Mouse (Mus musculus): ENCODE results near the gene Fbxo24.
A peak's percentile ranks its signal among the peaks of the same experiment; 100 is the strongest.

Fbxo24 gene

DNA sequence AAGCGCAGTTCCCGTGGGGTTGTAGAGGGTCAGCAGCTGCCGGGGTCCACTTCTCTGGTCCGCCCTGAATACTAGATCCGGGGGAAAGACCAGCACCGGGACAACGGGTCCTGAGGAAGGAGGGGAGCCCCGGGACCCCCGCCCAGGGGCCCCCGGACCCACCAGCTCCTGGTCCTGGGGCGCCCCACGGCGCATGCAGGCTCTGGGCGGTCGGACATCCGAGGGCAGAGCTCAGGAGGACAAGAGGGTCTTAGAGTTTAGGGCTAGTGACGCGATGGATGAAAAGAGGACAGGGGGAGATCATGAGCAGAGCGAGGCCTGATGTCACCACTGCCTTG lies 28.6 kb downstream of the Fbxo24 start:
- DNase-seq, result no peak

DNA sequence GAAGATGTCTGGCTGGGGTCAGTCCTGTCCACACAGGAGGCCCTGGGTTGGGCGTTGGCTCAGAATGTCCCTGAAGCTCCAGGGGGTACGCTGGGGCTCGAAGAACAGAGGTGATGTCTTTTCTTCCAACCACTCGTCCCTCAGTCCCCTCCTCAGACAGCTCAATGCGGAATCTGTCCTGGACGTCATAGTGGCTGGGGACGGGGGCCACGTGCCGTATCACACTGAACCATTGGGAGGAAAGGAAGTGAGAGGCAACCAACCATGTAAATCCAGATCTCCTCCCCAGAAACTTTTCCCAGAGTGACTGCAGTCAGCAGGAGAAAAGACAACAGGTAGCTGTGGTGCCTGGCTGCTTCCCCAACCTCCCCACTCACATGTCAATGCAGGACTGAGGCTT lies 29.2 kb downstream of the Fbxo24 start:
- no peak for DNase-seq

DNA sequence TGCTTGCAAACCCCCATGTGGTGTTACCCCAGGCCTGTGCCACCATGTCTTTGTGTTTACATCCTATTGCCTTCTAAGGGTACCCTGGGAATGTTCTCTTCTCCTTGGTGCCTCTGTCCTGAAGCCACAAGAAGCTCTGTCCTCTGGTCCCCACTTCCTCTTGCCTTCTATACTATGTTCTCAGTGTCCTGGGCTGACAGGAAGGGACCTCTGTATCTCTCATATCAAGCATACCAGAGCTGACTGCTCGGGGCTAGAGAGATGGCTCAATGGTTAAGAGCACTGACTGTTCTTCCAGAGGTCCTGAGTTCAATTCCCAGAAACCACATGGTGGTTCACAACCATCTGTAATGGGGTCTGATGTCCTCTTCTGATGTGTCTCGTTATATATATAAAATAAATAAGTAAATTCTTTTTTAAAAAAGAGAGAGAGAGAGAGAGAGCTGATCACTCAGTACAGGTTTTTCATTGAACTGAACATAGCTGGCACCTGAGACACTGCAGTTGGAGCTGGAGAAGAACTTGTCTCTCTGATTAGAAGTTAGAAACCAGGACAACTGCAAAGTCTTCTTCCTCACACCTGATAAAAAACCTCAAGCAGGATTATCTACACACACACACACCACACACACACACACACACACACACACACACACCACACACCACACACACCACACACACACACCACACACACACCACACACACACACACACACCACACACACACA lies 30.5 kb downstream of the Fbxo24 start:
- DNase-seq, result no peak

DNA sequence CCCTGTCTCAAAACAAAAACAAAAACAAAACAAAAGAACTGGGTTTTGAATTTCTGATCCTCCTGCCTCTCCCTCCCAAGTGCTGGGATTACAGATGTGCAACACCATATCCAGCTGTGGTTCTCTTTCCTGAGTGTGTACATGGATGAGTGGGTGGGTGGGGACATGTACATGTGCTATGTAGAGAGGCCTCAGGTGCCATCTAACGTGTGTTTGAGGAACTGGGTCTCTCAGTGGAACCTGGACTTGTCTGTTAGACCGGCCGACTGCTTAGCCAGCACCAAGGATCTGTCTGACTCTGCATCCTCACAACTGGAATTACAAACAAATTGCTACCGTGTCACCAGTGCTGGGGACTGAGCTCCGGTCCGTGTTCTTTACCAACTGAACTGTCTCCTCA lies 31.2 kb downstream of the Fbxo24 start:
- DNase-seq, result no peak

DNA sequence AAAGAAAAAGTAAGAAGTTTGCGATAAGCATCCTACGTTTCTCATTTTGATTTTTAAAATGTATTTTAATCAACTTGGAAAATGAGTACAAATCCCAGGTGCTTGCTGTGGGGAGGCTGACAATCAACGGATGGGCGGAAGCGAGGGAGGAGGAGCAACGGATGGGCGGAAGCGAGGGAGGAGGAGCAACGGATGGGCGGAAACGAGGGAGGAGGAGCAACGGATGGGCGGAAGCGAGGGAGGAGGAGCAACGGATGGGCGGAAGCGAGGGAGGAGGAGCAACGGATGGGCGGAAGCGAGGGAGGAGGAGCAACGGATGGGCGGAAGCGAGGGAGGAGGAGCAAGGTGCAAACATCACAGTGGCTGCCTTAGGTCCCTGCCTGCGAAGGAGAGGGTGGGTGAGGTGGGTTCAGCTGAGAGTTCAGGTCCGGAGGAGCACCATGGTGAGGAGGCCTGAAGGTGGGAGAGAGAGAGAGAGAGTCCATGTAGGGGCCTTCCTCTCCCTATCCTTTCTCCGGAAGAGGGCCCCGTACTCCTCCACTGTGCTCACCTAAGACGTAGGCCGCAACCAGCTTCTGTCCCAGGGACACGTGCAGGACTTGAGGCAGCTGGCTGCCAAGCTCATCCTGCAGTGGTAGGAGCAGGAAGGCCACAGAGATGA lies 32.1 kb downstream of the Fbxo24 start:
- DNase-seq, result peak; percentile 46

DNA sequence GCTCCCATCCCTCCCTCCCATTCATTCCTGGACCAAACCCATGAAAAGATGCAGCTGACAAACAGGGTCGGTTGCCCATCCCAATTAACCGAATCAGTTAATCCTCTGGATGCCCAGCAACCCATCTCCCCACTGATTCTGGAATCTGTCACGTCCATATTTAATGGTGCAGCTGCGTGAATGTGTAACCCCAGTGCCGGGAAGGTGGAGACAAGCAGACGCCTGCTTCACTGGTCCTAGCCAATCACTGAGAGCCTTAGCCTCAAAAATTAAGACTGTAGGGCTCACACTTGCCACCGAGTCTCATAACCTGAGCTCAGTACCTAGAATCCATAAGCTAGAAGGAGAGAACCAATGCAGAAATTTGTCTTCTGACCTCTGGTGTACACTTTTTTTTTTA lies 32.9 kb downstream of the Fbxo24 start:
- DNase-seq, result no peak

DNA sequence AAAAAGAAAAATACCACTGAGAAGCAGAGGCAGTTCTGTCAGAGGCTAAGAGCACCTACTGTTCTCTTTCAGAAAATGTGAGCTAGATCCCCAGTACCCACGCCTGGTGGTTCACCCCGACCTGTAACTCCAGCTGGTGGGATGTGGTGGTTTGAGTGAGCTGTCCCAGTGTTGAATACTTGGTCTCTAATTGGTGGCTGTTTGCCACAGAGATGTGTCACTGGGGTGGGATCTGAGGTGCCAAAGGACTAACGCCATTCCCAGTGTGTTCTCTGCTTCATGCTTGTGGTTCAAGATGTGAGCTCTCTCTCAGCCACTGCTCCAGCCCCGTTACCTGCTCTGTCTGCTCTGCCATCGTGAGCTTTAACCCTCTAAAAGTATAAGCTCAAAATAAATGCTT lies 38.3 kb downstream of the Fbxo24 start:
- DNase-seq, result no peak

DNA sequence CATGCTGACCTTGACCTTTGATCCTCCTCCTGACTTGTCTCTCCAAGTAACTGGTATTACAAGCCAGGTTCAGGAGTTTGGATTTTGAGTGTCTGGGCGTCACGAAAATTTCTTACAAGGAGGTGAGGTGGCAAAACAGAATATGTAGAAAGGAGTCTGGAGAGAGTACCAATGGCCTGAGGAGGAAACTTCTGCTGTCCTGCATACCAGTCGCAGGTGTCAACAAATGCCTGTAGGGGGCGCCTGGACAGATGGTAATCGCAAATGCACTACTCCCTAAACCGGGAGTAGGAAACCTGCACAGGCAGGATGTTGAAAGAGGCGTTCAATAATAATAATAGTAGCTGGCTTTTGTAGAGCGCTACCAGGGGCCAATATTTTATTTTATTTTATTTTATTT lies 43.8 kb downstream of the Fbxo24 start:
- peak; percentile 76 for DNase-seq

DNA sequence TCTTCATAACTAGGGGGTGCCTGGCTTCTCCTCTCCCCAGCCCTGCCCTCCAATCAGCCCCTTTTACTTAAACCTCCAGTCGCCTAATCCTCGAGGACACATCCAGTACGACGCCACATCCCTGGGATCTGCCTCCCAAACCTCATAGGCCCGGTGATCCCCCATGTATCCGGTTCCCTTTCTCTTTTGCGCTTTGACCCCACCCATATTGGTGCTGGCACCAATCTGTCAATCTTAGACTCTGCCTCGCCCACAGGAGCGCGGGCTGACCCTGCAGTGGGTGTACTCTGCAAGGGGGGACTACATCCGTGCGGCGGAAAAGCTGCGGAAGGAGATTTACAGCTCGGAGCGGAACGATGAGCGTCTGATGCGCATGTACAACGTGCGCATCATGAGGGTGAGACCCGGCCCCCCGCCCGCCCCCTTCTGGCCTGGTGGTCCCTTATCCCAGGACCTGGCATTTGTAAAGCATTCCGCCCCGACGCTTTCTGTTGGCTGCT lies 45.1 kb downstream of the Fbxo24 start:
- peak; percentile 43 for DNase-seq

DNA sequence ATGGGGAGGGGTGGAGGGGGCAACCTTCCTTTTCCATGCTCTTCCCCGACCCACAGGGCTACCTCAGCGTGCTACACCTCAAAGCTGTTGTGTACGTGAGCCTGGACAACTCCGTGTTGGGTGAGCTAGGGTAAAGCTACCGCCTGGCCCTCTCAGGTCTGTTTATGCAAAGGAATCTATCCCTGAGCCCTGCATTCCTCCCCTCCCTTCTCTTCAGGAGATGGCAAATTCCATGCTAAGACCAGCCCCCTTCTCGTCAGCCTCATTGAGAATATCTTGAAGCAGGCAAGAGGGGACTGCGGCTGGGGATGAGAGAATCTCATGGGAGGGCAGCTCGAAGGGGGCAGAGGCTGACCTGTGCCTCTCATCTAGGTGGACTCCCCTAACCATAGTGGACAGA lies 46.1 kb downstream of the Fbxo24 start:
- no peak for DNase-seq

DNA sequence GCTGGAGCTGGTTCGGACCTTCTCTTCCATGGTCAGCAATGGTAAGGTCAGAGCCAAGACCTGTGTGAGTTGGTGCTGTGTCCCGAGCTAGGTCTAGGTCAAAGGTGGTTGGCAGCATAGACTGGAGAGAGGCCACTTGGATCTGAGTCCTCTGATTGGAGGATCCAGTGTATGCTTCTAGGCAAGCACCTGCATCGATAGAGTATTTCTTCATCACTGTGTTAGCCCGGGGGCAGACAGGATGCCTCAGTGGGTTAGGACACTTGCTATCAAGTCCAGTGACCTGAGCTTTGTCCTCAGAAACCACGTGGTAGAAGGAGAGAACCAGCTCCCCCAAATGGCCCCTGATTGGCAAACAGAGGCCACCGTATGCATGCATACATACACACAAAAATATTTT lies 48.6 kb downstream of the Fbxo24 start:
- DNase-seq, result no peak

DNA sequence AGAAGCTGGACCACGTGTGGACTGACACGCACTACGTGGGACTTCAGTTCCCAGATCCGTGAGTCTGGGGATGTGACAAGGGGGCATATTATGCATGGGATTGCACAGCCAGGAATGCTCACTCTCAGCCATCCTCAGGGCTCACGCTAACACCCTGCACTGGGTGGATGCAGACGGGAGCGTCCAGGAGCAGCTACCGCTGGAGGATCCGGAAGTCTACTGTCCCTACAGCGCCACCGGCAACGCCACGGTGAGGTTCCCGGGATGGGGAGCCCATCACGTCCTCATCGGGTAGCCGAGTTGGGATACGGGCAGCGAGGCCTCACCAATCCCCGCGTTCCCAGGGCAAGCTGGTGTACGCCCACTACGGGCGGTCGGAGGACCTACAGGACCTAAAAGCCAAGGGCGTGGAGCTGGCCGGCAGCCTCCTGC lies 54.3 kb downstream of the Fbxo24 start:
- DNase-seq, result no peak

DNA sequence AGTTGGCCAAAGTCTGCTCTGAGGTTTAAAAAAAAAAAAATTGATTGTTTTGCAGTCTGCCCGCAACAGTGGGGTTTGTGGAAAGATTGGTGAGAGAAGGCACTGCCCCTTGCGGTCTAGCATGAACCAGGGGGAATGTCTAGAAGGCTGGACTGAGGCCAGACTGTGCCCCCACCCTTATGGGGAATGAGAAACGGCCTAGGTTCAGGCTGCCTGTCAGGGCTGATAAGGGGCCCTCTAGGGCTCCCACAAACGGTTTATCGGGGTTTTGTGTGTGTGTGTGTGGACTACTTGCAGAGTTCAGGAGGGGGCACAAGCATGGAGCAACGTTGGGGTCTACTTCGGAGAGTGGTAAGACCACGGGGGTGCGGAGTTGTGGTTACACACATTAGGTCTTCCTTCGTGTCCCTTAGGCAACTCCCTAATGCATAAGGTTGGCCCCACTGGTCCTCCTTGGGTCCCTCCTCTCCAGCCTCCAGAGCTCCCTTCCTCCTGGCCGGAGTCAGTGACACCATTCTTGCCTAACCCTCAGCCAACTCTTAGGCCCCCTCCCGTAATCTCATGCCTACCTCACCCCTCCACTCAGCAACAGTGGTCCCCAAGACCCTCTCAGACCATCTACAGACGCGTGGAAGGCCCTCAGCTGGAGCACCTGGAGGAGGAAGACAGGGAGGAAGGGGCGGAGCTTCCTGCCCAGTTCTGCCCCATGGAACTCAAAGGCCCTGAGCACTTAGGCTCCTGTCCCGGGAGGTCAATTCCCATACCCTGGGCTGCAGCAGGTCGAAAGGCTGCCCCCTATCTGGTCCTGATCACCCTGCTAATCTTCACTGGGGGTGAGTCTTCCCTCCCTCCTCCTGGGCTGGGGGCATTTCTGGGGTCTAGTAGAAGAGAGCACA lies 57.9 kb downstream of the Fbxo24 start:
- DNase-seq, result no peak

DNA sequence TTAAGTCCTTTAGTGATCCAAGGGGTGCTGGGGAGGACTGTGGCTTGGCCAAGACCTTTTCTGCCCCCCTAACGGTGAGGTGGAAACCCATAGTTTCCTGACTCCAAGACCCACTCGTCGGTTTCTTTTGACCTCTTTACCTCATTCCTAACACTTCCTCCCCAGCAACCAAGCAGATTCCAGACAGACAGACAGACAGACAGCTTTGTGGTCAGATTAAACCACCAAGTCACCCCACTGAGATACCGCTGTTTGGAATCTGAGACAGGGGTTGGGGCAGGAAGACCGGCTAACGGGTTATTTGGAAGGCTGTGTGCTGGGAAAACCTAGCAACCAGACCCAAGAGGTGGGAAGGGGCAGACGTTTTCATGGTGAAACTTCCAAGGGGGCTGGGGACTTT lies 58.6 kb downstream of the Fbxo24 start:
- DNase-seq, result no peak

DNA sequence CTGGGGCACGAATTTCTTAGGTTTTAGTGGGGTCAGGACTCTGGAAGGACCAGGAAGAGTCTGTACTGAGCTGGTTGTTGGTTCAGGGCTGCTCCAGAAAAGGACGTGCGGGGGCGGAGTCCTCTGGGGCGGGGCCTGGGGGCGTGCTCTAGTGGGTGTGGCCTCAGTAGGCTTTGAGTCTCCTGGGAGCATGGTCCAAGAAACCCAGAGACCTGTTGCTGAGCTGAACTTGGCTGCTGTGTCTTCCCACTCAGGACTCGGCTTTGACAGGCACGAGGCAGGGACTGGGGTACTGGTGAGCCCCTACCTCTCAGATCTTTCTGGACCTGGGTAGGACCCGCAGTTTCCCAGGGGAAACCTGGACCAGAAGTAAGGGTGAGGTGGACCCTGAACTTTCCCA lies 59.1 kb downstream of the Fbxo24 start, which contains the start of gene Tfr2:
Gene Tfr2 (plus strand): TSS at position 176 of the 400 bp plus-strand sequence.
- DNase-seq, result peak; percentile 50

DNA sequence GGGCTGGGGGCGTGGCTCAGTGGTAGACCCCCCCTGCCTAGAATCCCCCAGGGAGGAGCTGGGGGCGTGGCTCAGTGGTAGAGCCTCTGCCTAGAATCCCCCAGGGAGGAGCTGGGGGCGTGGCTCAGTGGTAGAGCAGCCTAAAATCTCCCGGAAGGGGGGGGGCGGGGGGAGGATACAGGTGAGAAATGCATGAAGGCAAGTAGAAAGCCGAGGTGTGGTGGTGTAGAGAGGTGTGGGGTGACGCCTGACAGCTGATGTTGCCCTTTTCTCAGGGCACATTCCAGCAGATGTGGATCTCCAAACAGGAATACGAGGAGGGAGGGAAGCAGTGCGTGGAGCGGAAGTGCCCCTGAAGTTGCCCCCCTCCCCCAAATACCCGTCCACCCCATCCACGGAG lies 59.8 kb downstream of the Fbxo24 start:
- no peak for DNase-seq

DNA sequence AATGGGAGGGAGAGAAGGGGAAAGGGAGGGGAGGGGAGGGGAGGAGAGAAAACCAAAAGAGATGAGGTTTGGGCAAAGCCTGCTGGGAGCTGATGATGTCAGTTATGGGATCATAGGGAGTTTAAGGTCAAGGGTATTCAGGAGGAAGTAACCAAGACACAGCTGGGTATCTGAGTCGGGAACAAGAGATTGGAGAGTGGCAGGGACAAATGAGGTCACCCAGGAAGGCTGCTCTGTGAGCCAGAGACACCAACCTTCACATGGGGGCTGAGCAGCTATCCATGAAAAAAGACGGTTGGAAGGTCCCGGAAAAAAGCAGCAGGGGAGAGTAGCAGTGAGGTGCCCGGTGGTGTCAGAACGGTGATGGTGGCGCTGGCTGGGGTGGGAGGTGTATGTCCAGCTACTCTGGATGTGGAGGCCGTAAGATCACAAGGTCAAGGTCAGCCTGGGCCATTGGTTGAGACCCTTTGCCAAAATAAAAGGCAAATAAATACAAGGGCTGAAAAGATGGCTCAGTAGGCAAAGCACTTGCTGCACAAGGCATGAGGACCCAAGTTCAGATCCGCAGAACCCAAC lies 60.5 kb downstream of the Fbxo24 start:
- DNase-seq, result no peak

DNA sequence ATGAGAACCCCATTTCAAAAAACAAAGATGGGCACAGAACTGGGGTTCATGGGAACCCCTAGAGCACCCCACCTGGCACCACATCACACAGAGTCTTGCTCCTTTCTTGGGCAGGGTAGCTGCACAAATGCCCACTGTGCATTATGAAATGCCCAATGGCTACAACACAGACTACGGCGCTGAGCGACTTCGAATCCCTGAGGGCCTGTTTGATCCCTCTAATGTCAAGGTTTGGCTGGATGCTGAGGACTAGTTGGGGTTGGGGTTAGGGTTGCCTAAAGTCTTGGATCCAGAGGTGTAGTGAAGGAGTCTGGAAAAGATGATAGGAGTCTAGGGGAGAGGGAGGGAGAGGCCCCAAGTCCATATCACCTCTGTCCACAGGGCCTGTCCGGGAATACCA lies 62.4 kb downstream of the Fbxo24 start:
- DNase-seq, result no peak

DNA sequence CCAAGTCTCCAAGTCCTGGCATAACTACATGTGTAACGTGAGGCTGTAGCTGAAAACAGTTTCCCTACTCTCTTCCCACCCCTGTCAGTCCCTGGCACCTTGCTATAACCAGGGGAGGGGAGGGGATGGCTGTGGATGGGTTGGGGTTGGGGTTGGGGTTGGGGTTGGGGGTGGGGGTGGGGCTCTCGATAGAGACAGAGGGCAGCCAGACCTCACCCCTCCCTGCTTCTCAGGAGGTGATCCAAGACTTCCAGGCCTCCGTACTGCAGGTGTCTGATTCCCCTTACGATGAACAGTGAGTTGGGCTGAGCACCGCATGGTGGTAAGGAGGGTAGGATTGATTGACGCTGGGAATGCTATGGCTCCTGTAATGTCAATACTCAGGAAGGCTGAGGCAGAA lies 63.1 kb downstream of the Fbxo24 start:
- no peak for DNase-seq

DNA sequence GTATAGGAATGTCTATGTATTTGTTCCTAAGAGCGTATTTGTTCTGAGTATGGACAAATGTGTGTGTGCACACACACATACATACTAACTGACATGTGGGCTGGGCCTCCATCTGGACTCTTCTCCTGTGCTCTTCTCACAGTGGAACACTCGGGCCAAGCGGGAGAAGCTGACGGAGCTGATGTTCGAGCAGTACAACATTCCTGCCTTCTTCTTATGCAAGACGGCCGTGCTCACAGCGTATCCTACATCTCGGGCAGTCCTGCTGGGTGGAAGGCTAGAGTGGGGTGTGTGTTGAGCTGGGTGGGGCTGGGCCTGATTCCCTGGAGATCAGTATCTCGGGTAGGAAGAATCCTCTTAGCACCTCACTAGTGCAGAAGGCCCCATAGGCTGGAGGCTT lies 65.8 kb downstream of the Fbxo24 start:
- no peak for DNase-seq
